Mouse (Mus musculus) embryonic facial prominence, embryonic 15.5 days (tissue): ENCODE data around the gene Traf1. TPM values are rescaled to one million over a fixed set of nuclear protein-coding genes. Genes with fewer than 3 reads are reported as not detected.

Experiments used
- ATAC-seq: fragments of 200-750 bp; cut with Nextera tagmentation; 2 replicates; pipeline ENCODE4 v1.8.0; 2017; ENCODE audit warnings: low read depth, moderate TSS enrichment; ENCODE audit not compliant: insufficient number of reproducible peaks, low FRiP score, low TSS enrichment
- H3K27ac ChIP-seq: fragments of 300-500 bp; sonication (generic); replicated peaks from 2 replicates; pipeline ENCODE4 v1.5.1; 2015; ENCODE audit warnings: mild to moderate bottlenecking, inconsistent platforms
- H3K27me3 ChIP-seq: fragments of 300-500 bp; sonication (generic); 2 replicates; pipeline ENCODE4 v1.6.1; 2015; ENCODE audit warnings: inconsistent platforms
- H3K36me3 ChIP-seq: fragments of 300-500 bp; sonication (generic); 2 replicates; pipeline ENCODE4 v1.6.1; 2015; ENCODE audit warnings: mild to moderate bottlenecking, inconsistent platforms
- H3K4me1 ChIP-seq: fragments of 300-500 bp; sonication (generic); 2 replicates; pipeline ENCODE4 v1.6.1; 2015; ENCODE audit warnings: inconsistent platforms
- H3K4me2 ChIP-seq: fragments of 300-500 bp; sonication (generic); replicated peaks from 2 replicates; pipeline ENCODE4 v1.6.1; 2015; ENCODE audit warnings: mild to moderate bottlenecking, inconsistent platforms
- H3K4me3 ChIP-seq: fragments of 300-500 bp; sonication (generic); replicated peaks from 2 replicates; pipeline ENCODE4 v1.5.1; 2015; ENCODE audit warnings: mild to moderate bottlenecking, inconsistent platforms
- H3K9ac ChIP-seq: fragments of 300-500 bp; sonication (generic); 2 replicates; pipeline ENCODE4 v1.6.1; 2015; ENCODE audit warnings: inconsistent platforms
- H3K9me3 ChIP-seq: fragments of 300-500 bp; sonication (generic); replicated peaks from 2 replicates; pipeline ENCODE4 v1.6.1; 2016; ENCODE audit warnings: inconsistent platforms
- WGBS: fragments of 180-500 bp; shearing (Covaris S2); methylation state at CpG from one replicate; pipeline ENCODE4 v1.1.7; 2015; 5-methylcytosine and 5-hydroxymethylcytosine counted together
- polyA plus RNA-seq: library from polyadenylated mRNA; unstranded; fragments of >200 nt; fragmentation: Nextera tagmentation; extraction: Ambion mirVana; gene quantifications from 2 replicates; pipeline ENCODE4 v1.2.1, GENCODE M21; 2015

Gene Traf1
- polyA plus RNA-seq, 1 experiment from 2014 or later: 5.9 TPM

- WGBS: 81% methylated on average over 1 of the region's 1 CpGs
- Histone ChIP-seq H3K9me3 (no peaks in the 10 kb centered on the region), H3K27me3 (no peaks in the 10 kb centered on the region), H3K9ac (no peak overlapping the region), H3K4me2 (no peak overlapping the region), H3K27ac (no peak overlapping the region), H3K4me3 (no peak overlapping the region), H3K36me3 (0 out of 2 replicates have a peak, but pooled peaks cover 14% of the 10 kb centered on the region), H3K4me1 (peaks cover 14% of the 10 kb centered on the region)
- no peak for ATAC-seq
Measured at GRCm38 (mm10) chr2:34900412-34900811, 61.2 kb downstream of the Traf1 start.

GRCm38 (mm10) chr2:34899682-34900081 is 61.9 kb downstream of the Traf1 start:
- H3K4me1 ChIP-seq: peaks cover 11% of the 10 kb centered on the region; the same call in 1 of the 2 replicates
- no peaks in the 10 kb centered on the region for H3K27me3 ChIP-seq
- no peak overlapping the region for H3K4me3 ChIP-seq
- no peaks in the 10 kb centered on the region for H3K9me3 ChIP-seq
- no peak overlapping the region for H3K4me2 ChIP-seq
- WGBS: 75% methylated on average over 11 of the region's 11 CpGs
- H3K9ac ChIP-seq: no peak overlapping the region
- 0 out of 2 replicates have a peak, but pooled peaks cover 16% of the 10 kb centered on the region for H3K36me3 ChIP-seq
- no peak for ATAC-seq
- H3K27ac ChIP-seq: no peak overlapping the region

GRCm38 (mm10) chr2:34897820-34898219 is 63.8 kb downstream of the Traf1 start:
- Histone ChIP-seq H3K9ac (no peak overlapping the region), H3K4me2 (no peak overlapping the region), H3K27me3 (no peaks in the 10 kb centered on the region), H3K4me1 (no peaks in the 10 kb centered on the region), H3K4me3 (no peak overlapping the region), H3K36me3 (0 out of 2 replicates have a peak, but pooled peaks cover 15% of the 10 kb centered on the region), H3K9me3 (no peaks in the 10 kb centered on the region), H3K27ac (no peak overlapping the region)
- ATAC-seq: no peak
- 22% methylated on average over 10 of the region's 10 CpGs for WGBS

GRCm38 (mm10) chr2:34896821-34897460 is 64.6 kb downstream of the Traf1 start:
- ATAC-seq: no peak
- Histone ChIP-seq H3K36me3 (0 out of 2 replicates have a peak, but pooled peaks cover 10% of the 10 kb centered on the region), H3K4me2 (no peak overlapping the region), H3K4me1 (no peaks in the 10 kb centered on the region), H3K9me3 (no peaks in the 10 kb centered on the region), H3K9ac (no peak overlapping the region), H3K27me3 (no peaks in the 10 kb centered on the region), H3K27ac (no peak overlapping the region), H3K4me3 (no peak overlapping the region)
- 75% methylated on average over 17 of the region's 17 CpGs for WGBS

- Histone ChIP-seq H3K4me3 (no peak overlapping the region), H3K27ac (no peak overlapping the region), H3K4me2 (no peak overlapping the region), H3K9me3 (no peaks in the 10 kb centered on the region), H3K4me1 (no peaks in the 10 kb centered on the region), H3K27me3 (no peaks in the 10 kb centered on the region), H3K36me3 (0 out of 2 replicates have a peak, but pooled peaks cover 7% of the 10 kb centered on the region), H3K9ac (no peak overlapping the region)
- ATAC-seq: no peak
- WGBS: 78% methylated on average over 19 of the region's 19 CpGs
Measured at GRCm38 (mm10) chr2:34895503-34896113, 66.0 kb downstream of the Traf1 start.

GRCm38 (mm10) chr2:34893950-34894349 is 67.6 kb downstream of the Traf1 start:
- no peak overlapping the region for H3K27ac ChIP-seq
- no peaks in the 10 kb centered on the region for H3K9me3 ChIP-seq
- H3K36me3 ChIP-seq: 0 out of 2 replicates have a peak, but pooled peaks cover 4% of the 10 kb centered on the region
- H3K4me3 ChIP-seq: no peak overlapping the region
- WGBS: 70% methylated on average over 5 of the region's 5 CpGs
- no peaks in the 10 kb centered on the region for H3K4me1 ChIP-seq
- no peak overlapping the region for H3K4me2 ChIP-seq
- no peaks in the 10 kb centered on the region for H3K27me3 ChIP-seq
- no peak for ATAC-seq
- H3K9ac ChIP-seq: no peak overlapping the region

Other genes with a start within 250 kb of the Traf1 start
- gene Gapvd1, start 206.5 kb downstream of the Traf1 start, polyA plus RNA-seq: 79.7 and 80.3 TPM in 2 replicates
- 771 and 838 TPM in 2 replicates for gene Hspa5, start 189.8 kb downstream of the Traf1 start, polyA plus RNA-seq
- 38.9 and 41.0 TPM in 2 replicates for gene Rabepk, start 161.9 kb downstream of the Traf1 start, polyA plus RNA-seq
- 90.4 and 95.6 TPM in 2 replicates for gene Fbxw2, start 135.5 kb downstream of the Traf1 start, polyA plus RNA-seq
- gene Gm34653, start 128.8 kb downstream of the Traf1 start, polyA plus RNA-seq: 0.20 and 0.39 TPM in 2 replicates
- gene Cutal, start 87.4 kb downstream of the Traf1 start, polyA plus RNA-seq: 0.09 TPM in 1 of 2 replicates, not detected in the other
- 88.5 and 91.4 TPM in 2 replicates for gene Psmd5, start 86.8 kb downstream of the Traf1 start, polyA plus RNA-seq
- gene Phf19, start 47.7 kb downstream of the Traf1 start, polyA plus RNA-seq: 9.0 and 10.3 TPM in 2 replicates
- gene Hc, start 99.7 kb upstream of the Traf1 start, polyA plus RNA-seq: 0.37 TPM in 1 of 2 replicates, not detected in the other
- gene AI182371, start 139.8 kb upstream of the Traf1 start, polyA plus RNA-seq: 0.30 and 0.40 TPM in 2 replicates
- gene Cntrl, start 147.7 kb upstream of the Traf1 start, polyA plus RNA-seq: 23.3 and 24.3 TPM in 2 replicates
- 337 and 352 TPM in 2 replicates for gene Rab14, start 239.3 kb upstream of the Traf1 start, polyA plus RNA-seq